Mouse (Mus musculus): Measurements from ENCODE around the gene Pkd2l1. TPM values are rescaled to one million over a fixed set of nuclear protein-coding genes. Genes with fewer than 3 reads are reported as not detected.

Pkd2l1 gene
- not detected in 2 replicates for total RNA-seq (2015)
- total RNA-seq (2017) = not detected in 2 replicates

GRCm38 (mm10) chr19:44192342-44192741 lies at the start of gene Pkd2l1:
TSS of gene Pkd2l1 (minus strand) at chr19:44192442.
- ATAC-seq (ENCODE audit: poor library complexity, severe bottlenecking) = no peak

GRCm38 (mm10) chr19:44238906-44239305 lies 46.7 kb upstream of the Pkd2l1 start:
- ATAC-seq (ENCODE audit: poor library complexity, severe bottlenecking) = no peak

GRCm38 (mm10) chr19:44237471-44238006 lies 45.3 kb upstream of the Pkd2l1 start:
- ATAC-seq (ENCODE audit: poor library complexity, severe bottlenecking) = no peak

GRCm38 (mm10) chr19:44231608-44232151 lies 39.4 kb upstream of the Pkd2l1 start:
- ATAC-seq (ENCODE audit: poor library complexity, severe bottlenecking) = no peak

- no peak for ATAC-seq (ENCODE audit: poor library complexity, severe bottlenecking)
Observed at GRCm38 (mm10) chr19:44230212-44230611, 38.0 kb upstream of the Pkd2l1 start.

- no peak for ATAC-seq (ENCODE audit: poor library complexity, severe bottlenecking)
Observed at GRCm38 (mm10) chr19:44229776-44230175, 37.5 kb upstream of the Pkd2l1 start.

GRCm38 (mm10) chr19:44225728-44226127 lies 33.5 kb upstream of the Pkd2l1 start:
- peak; percentile 73 for ATAC-seq (ENCODE audit: poor library complexity, severe bottlenecking)

GRCm38 (mm10) chr19:44217958-44218525 lies 25.8 kb upstream of the Pkd2l1 start:
- no peak for ATAC-seq (ENCODE audit: poor library complexity, severe bottlenecking)

- no peak for ATAC-seq (ENCODE audit: poor library complexity, severe bottlenecking)
Observed at GRCm38 (mm10) chr19:44215255-44215654, 23.0 kb upstream of the Pkd2l1 start.

GRCm38 (mm10) chr19:44207079-44207478 lies 14.8 kb upstream of the Pkd2l1 start:
- ATAC-seq (ENCODE audit: poor library complexity, severe bottlenecking) = no peak

GRCm38 (mm10) chr19:44203015-44203564 lies 10.8 kb upstream of the Pkd2l1 start, which contains the start of gene Scd3:
TSS of gene Scd3 (plus strand) at chr19:44203269.
- ATAC-seq (ENCODE audit: poor library complexity, severe bottlenecking) = no peak

- ATAC-seq (ENCODE audit: poor library complexity, severe bottlenecking) = 0 out of 2 replicates have a peak, but pooled peaks have one; percentile 43
Observed at GRCm38 (mm10) chr19:44198964-44199363, 6.7 kb upstream of the Pkd2l1 start.

GRCm38 (mm10) chr19:44198494-44198893 lies 6.3 kb upstream of the Pkd2l1 start:
- ATAC-seq (ENCODE audit: poor library complexity, severe bottlenecking) = no peak

GRCm38 (mm10) chr19:44197053-44197852 lies 5.0 kb upstream of the Pkd2l1 start:
- ATAC-seq (ENCODE audit: poor library complexity, severe bottlenecking) = no peak; the same call in 1 of the 2 replicates

- peak; percentile 73 for ATAC-seq (ENCODE audit: poor library complexity, severe bottlenecking)
Observed at GRCm38 (mm10) chr19:44195138-44195537, 2.9 kb upstream of the Pkd2l1 start.

GRCm38 (mm10) chr19:44193906-44194305 lies 1.7 kb upstream of the Pkd2l1 start:
- ATAC-seq (ENCODE audit: poor library complexity, severe bottlenecking) = no peak

- ATAC-seq (ENCODE audit: poor library complexity, severe bottlenecking) = no peak
Observed at GRCm38 (mm10) chr19:44189056-44189455, 3.2 kb downstream of the Pkd2l1 start.

GRCm38 (mm10) chr19:44183968-44184367 lies 8.3 kb downstream of the Pkd2l1 start:
- no peak for ATAC-seq (ENCODE audit: poor library complexity, severe bottlenecking)

- ATAC-seq (ENCODE audit: poor library complexity, severe bottlenecking) = 0 out of 2 replicates have a peak, but pooled peaks have one; percentile 21
Observed at GRCm38 (mm10) chr19:44180502-44180901, 11.7 kb downstream of the Pkd2l1 start.

- peak; percentile 33; the same call in 1 of the 2 replicates for ATAC-seq (ENCODE audit: poor library complexity, severe bottlenecking)
Observed at GRCm38 (mm10) chr19:44176741-44177140, 15.5 kb downstream of the Pkd2l1 start.

- ATAC-seq (ENCODE audit: poor library complexity, severe bottlenecking) = no peak
Observed at GRCm38 (mm10) chr19:44174835-44175234, 17.4 kb downstream of the Pkd2l1 start.
